Mouse (Mus musculus) CH12.LX (cell line): ENCODE measurements around the gene Ntm. TPM values are rescaled to one million over a fixed set of nuclear protein-coding genes. Genes with fewer than 3 reads are reported as not detected.

Experiments
- DNase-seq: peaks from one replicate; pipeline ENCODE4 v3.0.0-alpha.2; 2013; ENCODE audit errors: extremely low read depth
- H3K27ac ChIP-seq: 2 replicates; pipeline ENCODE4 v1.5.1; 2012; ENCODE audit warnings: low read depth, mild to moderate bottlenecking, control low read depth, moderate library complexity; ENCODE audit not compliant: insufficient read depth
- H3K27me3 ChIP-seq: replicated peaks from 2 replicates; pipeline ENCODE3; 2012; ENCODE audit warnings: inconsistent platforms
- H3K36me3 ChIP-seq, 2 experiments: replicated peaks in 1 of 2; 2 replicates each; pipeline versions ENCODE3 to v1.6.1; 2012; ENCODE audit warnings: inconsistent platforms in 1 of 2, low read length in 1 of 2, mild to moderate bottlenecking in 1 of 2, mixed read lengths in 1 of 2, moderate library complexity in 1 of 2; ENCODE audit not compliant: control insufficient read depth in 1 of 2, insufficient read depth in 1 of 2
- H3K4me1 ChIP-seq, 2 experiments: 2 replicates each; pipeline ENCODE4 v1.6.1; 2012; ENCODE audit warnings: inconsistent platforms in 1 of 2, moderate library complexity in 1 of 2; ENCODE audit not compliant: insufficient read depth in 2 of 2, control insufficient read depth in 1 of 2
- H3K4me2 ChIP-seq: 2 replicates; pipeline ENCODE4 v1.6.1; 2012; ENCODE audit warnings: low read depth, mild to moderate bottlenecking, control low read depth; ENCODE audit not compliant: poor library complexity, insufficient read depth, severe bottlenecking
- H3K4me3 ChIP-seq, 3 experiments: fragments of 150-350 bp in 1 of 3; sonication (generic) in 1 of 3; replicated peaks in 1 of 3; 2 replicates each; pipeline versions ENCODE3 to v1.5.1; 2011 to 2012; ENCODE audit warnings: low read depth in 2 of 3, low read length in 2 of 3, mild to moderate bottlenecking in 2 of 3, moderate library complexity in 2 of 3, control low read depth in 1 of 3, improper control_type of control experiment in 1 of 3, inconsistent platforms in 1 of 3, mixed read lengths in 1 of 3; ENCODE audit not compliant: poor library complexity in 1 of 3
- H3K79me2 ChIP-seq: replicated peaks from 2 replicates; pipeline ENCODE4 v1.6.1; 2012; ENCODE audit warnings: mild to moderate bottlenecking, moderate library complexity; ENCODE audit not compliant: control insufficient read depth, poor library complexity, insufficient read depth, severe bottlenecking; ENCODE audit errors: extremely low read depth
- H3K9ac ChIP-seq: 2 replicates; pipeline ENCODE4 v1.6.1; 2012; ENCODE audit warnings: low read depth, mild to moderate bottlenecking, control low read depth, moderate library complexity; ENCODE audit not compliant: insufficient read depth
- H3K9me3 ChIP-seq: replicated peaks from 2 replicates; pipeline ENCODE3; 2012; ENCODE audit warnings: low read length, inconsistent platforms, mixed read lengths
- CTCF ChIP-seq, 2 experiments: IDR thresholded peaks in 1 of 2; conservative IDR thresholded peaks in 1 of 2; 2 replicates each; pipeline ENCODE4 v1.5.1; 2011 to 2012; ENCODE audit warnings: low read depth in 2 of 2, low read length in 2 of 2, improper control_type of control experiment in 1 of 2, inconsistent platforms in 1 of 2, mild to moderate bottlenecking in 1 of 2, moderate library complexity in 1 of 2
- ETS1 ChIP-seq: conservative IDR thresholded peaks from 2 replicates; pipeline ENCODE4 v1.6.1; 2012; ENCODE audit warnings: low read depth, mild to moderate bottlenecking, inconsistent platforms, low read length, improper control_type of control experiment, moderate library complexity
- IRF4 ChIP-seq: IDR thresholded peaks from 2 replicates; pipeline ENCODE4 v1.6.1; 2014; ENCODE audit warnings: low read depth, mild to moderate bottlenecking, inconsistent platforms, low read length, improper control_type of control experiment
- JUN ChIP-seq: IDR thresholded peaks from 2 replicates; pipeline ENCODE4 v1.6.1; 2011; ENCODE audit warnings: low read depth, mild to moderate bottlenecking, low read length, improper control_type of control experiment, moderate library complexity; ENCODE audit not compliant: insufficient read depth
- NRF1 ChIP-seq: IDR thresholded peaks from 2 replicates; pipeline ENCODE4 v1.6.1; 2014; ENCODE audit warnings: low read depth, mild to moderate bottlenecking, inconsistent platforms, low read length, improper control_type of control experiment, moderate library complexity
- PAX5 ChIP-seq: IDR thresholded peaks from 2 replicates; pipeline ENCODE4 v1.6.1; 2012; ENCODE audit warnings: low read length, inconsistent platforms, mixed read lengths
- POLR2A ChIP-seq: IDR thresholded peaks from 2 replicates; pipeline ENCODE4 v1.6.1; 2011; ENCODE audit warnings: low read depth, mild to moderate bottlenecking, improper control_type of control experiment, low read length
- POLR2AphosphoS2 ChIP-seq: IDR thresholded peaks from 2 replicates; pipeline ENCODE4 v1.6.1; 2011; ENCODE audit warnings: low read depth, low read length, improper control_type of control experiment
- RAD21 ChIP-seq: IDR thresholded peaks from 2 replicates; pipeline ENCODE4 v1.6.1; 2011; ENCODE audit warnings: low read depth, mild to moderate bottlenecking, low read length, improper control_type of control experiment, moderate library complexity
- SIN3A ChIP-seq: IDR thresholded peaks from 2 replicates; pipeline ENCODE4 v1.6.1; 2012; ENCODE audit warnings: low read length, improper control_type of control experiment, inconsistent platforms
- SMC3 ChIP-seq: IDR thresholded peaks from 2 replicates; pipeline ENCODE4 v1.6.1; 2011; ENCODE audit warnings: low read depth, low read length, improper control_type of control experiment
- TCF12 ChIP-seq: IDR thresholded peaks from 2 replicates; pipeline ENCODE4 v1.6.1; 2014; ENCODE audit warnings: low read depth, mild to moderate bottlenecking, inconsistent platforms, low read length, improper control_type of control experiment
- UBTF ChIP-seq: IDR thresholded peaks from 2 replicates; pipeline ENCODE4 v1.6.1; 2012; ENCODE audit warnings: low read depth, mild to moderate bottlenecking, inconsistent platforms, low read length, improper control_type of control experiment, moderate library complexity
- USF1 ChIP-seq: IDR thresholded peaks from 2 replicates; pipeline ENCODE4 v1.6.1; 2014; ENCODE audit warnings: low read depth, mild to moderate bottlenecking, inconsistent platforms, low read length, improper control_type of control experiment
- USF2 ChIP-seq: conservative IDR thresholded peaks from 2 replicates; pipeline ENCODE4 v1.6.1; 2011; ENCODE audit warnings: low read depth, low read length, improper control_type of control experiment
- ZC3H11A ChIP-seq: IDR thresholded peaks from 2 replicates; pipeline ENCODE4 v1.6.1; 2012; ENCODE audit warnings: low read depth, mild to moderate bottlenecking, inconsistent platforms, low read length, improper control_type of control experiment
- ZNF384 ChIP-seq: IDR thresholded peaks from 2 replicates; pipeline ENCODE4 v1.6.1; 2012; ENCODE audit warnings: low read depth, low read length, improper control_type of control experiment, inconsistent platforms
- dilution Hi-C: fragments of 300-500 bp; cut with MboI; formaldehyde crosslinking; loops from 2 replicates; pipeline ENCODE4 v1.14.3; 2020; ENCODE audit warnings: low sequenced_read_pairs; ENCODE audit not compliant: extremely low pct_unique_long_range_greater_than_20kb, extremely low pct_ligation_motif_present
- in situ Hi-C: fragments of 300-500 bp; cut with MboI; formaldehyde crosslinking; loops from 3 replicates; pipeline ENCODE4 v1.14.3; 2019; ENCODE audit warnings: low sequenced_read_pairs, low pct_ligation_motif_present, low pct_unique_long_range_greater_than_20kb, mixed read lengths
- polyA plus RNA-seq: library from polyadenylated mRNA; unstranded; fragments of >175 nt; gene quantifications from 2 replicates; pipeline ENCODE4 v1.2.1, GENCODE M21; 2012; ENCODE audit warnings: low read depth; ENCODE audit not compliant: insufficient read length
- total RNA-seq, 2 experiments: library from RNA; depleted of rRNA; stranded (reverse); fragments of 300-350 nt in 1 of 2; fragments of >200 nt in 1 of 2; gene quantifications; 2 replicates each; pipeline ENCODE4 v1.2.3; 2012 to 2014

Gene Ntm
- total and polyA plus RNA-seq, 3 experiments, result not detected

DNA sequence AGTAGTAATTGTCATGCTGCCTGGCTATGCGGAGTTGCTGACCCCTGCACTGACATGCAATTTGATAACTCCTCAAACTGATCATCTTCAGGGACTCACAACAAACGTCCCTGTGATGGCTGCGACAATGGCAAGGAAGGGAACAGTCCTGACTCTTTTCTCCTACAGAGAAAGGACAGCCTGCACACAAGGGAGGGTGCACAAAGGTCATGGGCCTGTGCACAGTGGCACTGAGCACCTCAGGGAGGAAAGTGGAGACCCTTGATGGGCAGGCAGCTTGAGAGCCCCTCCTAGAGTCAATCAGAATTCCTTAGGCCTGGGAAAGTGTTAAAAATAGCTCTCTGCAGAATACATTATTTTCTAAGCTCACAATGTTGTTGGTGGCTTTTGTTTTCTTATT is 951.5 kb downstream of the Ntm start:
- no peak for TF ChIP-seq POLR2AphosphoS2
- TF ChIP-seq ZC3H11A, result no peak
- Histone ChIP-seq H3K27ac (no peak overlapping the region), H3K4me2 (no peak overlapping the region), H3K9me3 (peaks cover 84% of the 10 kb centered on the region), H3K4me3 (no peak overlapping the region), H3K79me2 (no peaks in the 10 kb centered on the region), H3K36me3 (no peaks in the 10 kb centered on the region), H3K27me3 (no peaks in the 10 kb centered on the region), H3K9ac (no peak overlapping the region), H3K4me1 (no peaks in the 10 kb centered on the region)
- DNase-seq, result no peak
- in situ Hi-C loops, result no loop called here
- dilution Hi-C loops, result no loop called here

- Histone ChIP-seq H3K4me2 (no peak overlapping the region), H3K9me3 (peaks cover 91% of the 10 kb centered on the region), H3K36me3 (no peaks in the 10 kb centered on the region), H3K27me3 (no peaks in the 10 kb centered on the region), H3K4me1 (no peaks in the 10 kb centered on the region), H3K9ac (no peak overlapping the region), H3K27ac (no peak overlapping the region), H3K4me3 (no peak overlapping the region), H3K79me2 (no peaks in the 10 kb centered on the region)
- no peak for DNase-seq
- in situ Hi-C loops, result no loop called here
- dilution Hi-C loops, result no loop called here
- TF ChIP-seq RAD21, result no peak
- no peak for TF ChIP-seq SIN3A
- no peak for TF ChIP-seq CTCF (conservative IDR thresholded peaks at IDR 0.05 in 1 of 2, IDR thresholded peaks at IDR 0.05 in 1 of 2; ENCODE audit: low read depth in 2 of 2, low read length in 2 of 2)
- TF ChIP-seq UBTF, result no peak
- TF ChIP-seq ETS1, result no peak
- no peak for TF ChIP-seq POLR2AphosphoS2
- TF ChIP-seq PAX5, result no peak
- TF ChIP-seq NRF1, result no peak
- TF ChIP-seq IRF4, result no peak
- no peak for TF ChIP-seq JUN
- no peak for TF ChIP-seq USF1
- TF ChIP-seq SMC3, result no peak
- TF ChIP-seq TCF12, result no peak
- no peak for TF ChIP-seq ZNF384
- TF ChIP-seq USF2, result no peak
- no peak for TF ChIP-seq POLR2A
These were observed 958.4 kb downstream of the Ntm start for GRCm38 (mm10) chr9:29004534-29004933.
